Mouse (Mus musculus) layer of hippocampus, adult 11-12 months (tissue): ENCODE data around the gene Gucy2g.
"Not testable (repeated sequence)": the region's sequence is repeated elsewhere in the genome, so short reads cannot be mapped to it uniquely, and the experiment has no call there.

Source experiments
- DNase-seq: peaks from one replicate; pipeline ENCODE4 v3.0.0; 2022; ENCODE audit warnings: low spot score

Gucy2g gene

DNA sequence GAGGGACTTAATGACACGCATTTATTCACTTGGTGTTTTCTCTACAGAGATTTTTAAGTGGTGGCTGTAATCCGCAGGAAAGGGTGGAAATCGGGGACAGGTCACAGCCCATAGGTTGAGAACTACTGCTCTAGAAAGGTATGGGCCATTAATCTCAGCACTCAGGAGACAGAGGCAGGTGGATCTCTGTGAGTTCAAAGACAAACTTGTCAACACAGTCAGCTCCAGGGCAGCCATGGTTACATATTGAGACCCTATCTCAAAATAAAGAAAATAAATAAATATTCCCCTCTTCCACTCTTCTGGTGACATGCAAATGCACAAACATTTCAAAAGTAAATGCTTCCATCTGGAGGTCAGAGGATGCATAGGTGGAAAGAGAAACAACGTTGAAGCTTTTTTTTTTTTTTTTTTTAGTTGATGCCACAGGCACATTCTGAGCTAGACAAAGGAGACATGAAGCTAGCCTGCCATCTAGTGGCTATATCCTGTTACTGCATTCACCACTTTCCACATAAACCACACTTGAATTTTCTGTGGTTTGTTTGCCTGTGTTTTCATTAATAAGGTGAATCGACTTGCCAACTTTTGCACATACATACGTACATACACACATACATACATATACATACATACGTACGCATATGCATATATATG, 34.4 kb downstream of the Gucy2g start:
- DNase-seq = peak; percentile 72

DNA sequence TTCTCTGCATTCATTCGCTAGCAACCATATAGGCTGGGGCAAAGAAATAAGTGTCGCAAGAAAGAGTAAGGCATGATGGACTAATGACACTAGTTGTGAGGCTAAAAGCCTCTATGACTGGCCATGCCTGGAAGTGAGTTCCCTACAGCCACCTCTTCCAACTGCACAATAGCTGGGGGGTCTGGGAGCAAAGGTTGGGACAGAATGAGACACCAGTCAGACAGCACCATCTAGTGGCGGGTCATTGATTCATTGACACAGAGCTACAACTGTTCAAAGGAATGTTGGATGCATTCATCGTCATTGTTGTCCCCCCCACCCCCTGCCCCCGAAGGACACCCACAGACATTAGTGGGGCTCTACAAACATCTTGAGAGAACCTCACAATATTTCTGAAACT, 42.7 kb downstream of the Gucy2g start:
- peak; percentile 76 for DNase-seq

DNA sequence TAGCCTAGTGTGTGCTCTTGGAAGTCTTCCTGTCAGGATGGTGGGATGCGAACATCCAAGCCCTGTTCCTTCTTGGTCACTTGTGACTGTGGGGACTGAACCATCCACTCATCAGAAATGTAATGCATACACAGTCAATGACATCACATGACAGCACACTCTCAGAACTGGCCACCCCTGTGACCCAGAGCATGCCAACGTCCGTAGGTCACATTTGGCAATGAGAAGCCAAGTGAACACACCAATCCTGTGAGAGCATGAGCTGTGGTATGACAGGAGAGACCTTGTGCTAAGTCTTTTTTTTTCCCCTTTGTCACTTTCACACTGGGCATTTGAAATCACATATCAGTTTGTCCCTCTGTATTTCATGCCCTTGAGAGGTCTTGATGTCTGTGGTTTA, 45.5 kb downstream of the Gucy2g start:
- DNase-seq = no peak

DNA sequence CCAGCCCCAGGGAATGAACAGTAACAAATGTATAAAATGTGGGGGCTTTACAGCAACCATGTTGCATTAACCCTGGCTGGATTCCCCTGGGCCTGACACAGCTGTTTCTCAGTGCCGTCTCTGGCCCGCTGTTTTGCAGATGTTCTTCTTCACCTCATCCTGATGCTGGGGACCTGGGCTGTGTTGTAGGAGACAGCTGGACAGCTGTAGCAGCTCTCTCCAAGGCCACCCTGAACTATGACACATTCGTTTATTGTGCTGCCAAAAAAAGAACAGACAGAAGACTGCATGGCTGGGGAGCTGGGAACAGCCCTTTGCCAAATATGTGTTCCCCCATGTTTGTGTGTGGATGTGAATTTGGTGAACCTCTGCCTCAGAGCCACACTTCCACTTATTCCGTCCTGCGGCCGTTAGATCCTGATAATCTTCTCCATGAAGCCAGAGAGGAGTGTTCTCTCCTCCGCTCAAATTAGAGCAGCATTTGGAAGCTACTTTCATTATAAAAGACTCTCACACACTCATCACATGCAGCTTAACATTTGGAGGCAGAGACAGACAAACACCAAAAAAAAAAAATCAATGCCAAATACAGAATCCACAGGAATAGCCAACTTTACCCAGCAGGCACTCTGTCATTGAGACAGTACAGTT, 46.4 kb downstream of the Gucy2g start:
- no peak for DNase-seq

DNA sequence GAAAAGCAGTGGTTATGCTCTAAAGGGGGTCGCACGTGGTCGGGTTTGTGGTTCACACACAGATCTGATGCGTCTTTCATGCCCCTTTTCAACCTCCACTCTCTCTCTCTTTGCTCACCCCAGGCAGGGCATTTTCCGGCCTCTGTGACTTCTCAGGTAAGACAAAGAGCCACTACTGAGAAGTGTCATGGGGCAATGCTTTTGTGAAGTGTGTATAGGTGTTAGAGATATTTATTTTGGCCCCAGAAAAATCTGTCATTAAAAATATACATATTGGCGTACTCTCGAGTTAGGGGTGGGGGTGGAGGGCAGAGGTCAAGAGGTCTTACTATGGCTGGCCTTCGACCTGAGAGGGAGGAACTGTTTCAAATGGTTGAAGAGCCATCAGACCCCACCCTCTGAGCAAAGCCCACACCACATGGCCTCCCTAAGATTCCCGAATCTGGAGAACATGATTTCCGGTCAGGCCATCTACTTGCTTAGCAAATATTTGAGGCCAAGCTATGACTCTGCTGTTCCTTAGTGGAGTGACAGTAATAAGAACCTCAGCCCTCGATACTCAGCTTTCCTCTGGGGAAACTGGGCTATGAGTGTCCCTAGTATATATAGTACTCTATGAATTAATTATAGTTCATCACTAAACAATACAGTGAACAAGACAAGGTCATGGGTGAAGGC, 47.2 kb downstream of the Gucy2g start:
- DNase-seq = no peak

DNA sequence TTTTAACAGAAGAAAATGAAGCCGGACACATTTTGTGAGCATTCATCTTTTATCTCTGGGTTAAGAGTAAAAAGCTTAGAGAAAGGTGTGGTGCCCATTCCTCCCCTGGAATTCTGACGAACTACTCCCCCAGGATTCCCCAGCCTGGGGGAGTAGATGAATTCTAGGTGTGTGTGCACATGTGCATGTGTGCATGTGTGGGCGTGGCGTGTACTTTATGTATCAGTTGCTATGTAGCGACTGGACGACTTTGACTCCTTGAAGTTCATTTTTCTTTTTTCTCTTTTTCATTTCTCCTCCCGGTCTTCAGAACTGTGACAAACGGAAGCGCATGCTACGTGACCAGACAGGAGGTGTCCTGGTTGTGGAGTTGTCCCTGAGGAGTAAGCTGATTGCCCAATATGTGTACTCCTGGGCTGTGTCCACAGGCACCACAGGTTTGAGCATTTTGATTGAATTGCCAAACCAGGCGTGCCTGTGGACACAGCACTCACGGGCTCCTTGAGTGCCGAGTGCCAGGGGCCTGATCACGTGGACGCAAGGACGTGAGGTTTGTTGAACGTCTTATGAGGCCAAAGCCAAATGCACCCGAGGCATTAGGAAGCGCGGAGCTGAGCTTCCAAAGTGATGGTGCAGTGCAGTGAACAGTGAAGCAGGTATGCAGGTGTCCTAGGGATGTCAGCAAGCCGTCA, 48.6 kb downstream of the Gucy2g start:
- DNase-seq = no peak

DNA sequence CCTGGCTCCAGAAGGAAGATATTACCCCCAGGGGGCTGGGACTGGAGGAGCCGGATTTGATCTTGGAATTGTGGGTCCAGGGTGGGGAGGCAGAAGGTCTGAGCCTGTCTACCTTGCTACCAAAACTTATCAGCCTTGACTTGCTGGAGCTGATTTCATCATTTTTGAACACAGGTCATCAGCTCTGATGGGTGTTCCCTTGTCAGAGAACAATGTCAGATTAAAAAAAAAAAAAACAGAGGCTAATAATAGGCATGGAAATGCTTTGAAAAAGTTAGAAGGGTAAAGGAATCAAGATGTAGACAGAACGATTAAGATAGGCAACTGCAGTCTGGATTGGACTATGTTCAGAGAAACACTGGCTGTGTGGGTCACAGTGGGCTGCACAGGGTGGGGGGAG, 49.4 kb downstream of the Gucy2g start:
- DNase-seq = no peak

DNA sequence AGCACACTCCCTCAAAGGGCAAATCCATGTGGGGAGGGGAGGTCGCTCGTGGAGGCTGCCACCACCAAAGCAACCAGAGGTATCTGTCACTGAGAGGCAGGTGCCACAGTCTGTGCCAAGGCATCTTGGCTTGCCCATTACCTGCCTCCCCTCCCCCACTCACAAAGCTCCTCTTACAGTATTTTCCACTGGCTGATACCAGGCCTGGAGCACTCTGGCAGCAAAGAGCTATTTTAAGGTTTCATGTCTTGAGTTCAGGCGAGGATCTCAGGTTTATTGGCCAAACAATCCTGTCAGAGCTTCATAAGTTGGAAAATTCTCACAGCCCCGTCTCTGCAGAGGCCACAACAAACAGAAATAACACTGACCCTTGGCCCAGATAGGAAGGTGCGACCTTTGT, 51.0 kb downstream of the Gucy2g start:
- DNase-seq = no peak

DNA sequence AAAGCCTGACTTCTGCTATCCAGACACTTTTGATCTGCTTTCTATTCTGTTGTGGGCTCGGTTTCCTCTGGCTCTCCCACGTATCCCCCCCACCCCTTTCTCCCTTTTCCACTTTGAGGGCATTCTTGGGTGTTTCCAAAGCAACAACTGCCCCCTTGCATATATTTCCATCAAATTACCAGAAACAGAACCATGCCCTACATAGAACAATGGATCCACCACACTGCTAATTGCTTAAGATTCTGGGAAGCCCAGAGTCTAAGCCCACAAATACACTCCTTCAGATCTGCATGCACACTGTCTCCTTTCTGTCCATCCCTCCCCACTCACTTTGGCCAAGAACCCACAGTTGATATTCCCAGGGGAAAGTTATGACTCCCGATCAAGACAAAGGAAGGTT, 55.4 kb downstream of the Gucy2g start:
- DNase-seq = no peak

DNA sequence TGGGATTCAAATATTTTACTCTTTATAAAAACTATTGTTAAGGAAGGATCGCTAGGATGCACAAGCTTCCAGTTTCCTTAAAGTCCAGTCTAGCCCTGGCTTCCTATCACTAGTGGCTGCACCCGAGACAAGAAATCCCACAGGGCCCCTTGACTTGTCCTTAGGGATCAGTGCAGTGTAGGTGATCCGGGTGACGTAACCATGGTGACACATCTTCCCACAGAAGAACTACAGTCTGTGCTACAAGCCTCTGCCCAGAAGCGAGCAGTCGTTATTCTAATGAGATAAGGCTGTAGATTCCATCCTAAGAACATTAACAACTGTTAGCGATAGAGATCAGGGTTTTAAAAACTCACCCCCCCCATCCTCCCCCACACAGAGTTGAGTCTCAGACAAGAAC, 56.0 kb downstream of the Gucy2g start:
- no peak for DNase-seq

DNA sequence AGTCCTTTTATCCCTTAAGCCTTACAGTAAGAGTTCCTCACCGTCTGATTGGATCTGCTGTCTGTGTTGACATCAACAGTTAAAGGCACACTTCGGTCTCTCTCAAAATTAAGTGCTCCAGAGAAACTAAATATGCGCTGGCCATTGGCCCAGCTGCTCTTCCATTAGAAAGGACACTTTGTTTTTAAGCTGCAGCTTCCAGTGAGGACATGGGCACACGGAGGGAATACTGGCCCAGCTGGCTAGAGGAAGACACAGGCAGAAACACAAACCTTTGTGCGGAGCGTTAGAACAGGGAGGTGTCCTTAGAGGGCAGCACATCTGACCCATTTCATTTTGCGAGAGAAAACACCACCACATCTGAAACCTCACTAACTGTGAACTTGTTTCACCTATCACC, 56.6 kb downstream of the Gucy2g start:
- no peak for DNase-seq

DNA sequence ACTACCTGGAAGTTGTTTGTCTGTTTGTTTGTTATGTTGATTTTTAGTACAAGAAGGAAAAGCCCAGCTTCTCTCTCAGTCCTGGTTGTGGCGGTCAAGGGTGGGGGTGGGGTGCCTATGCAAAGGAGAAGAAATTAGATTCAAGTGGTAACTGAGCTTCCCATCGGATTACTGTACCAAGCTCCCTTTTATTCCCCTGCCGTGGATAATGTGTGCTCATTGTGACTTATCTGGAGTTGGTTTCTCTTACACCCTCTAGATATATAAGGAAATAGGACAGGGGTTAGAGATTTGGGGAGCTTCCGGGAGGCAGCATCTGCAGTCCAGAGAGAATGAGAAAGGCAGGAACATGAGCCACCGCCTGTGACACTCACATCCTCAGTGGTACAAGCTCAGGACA, 60.6 kb downstream of the Gucy2g start, which contains the start of gene Tectb:
Gene Tectb, plus strand, starts transcription at position 301 of the 400 bp plus-strand sequence.
- DNase-seq = no peak

DNA sequence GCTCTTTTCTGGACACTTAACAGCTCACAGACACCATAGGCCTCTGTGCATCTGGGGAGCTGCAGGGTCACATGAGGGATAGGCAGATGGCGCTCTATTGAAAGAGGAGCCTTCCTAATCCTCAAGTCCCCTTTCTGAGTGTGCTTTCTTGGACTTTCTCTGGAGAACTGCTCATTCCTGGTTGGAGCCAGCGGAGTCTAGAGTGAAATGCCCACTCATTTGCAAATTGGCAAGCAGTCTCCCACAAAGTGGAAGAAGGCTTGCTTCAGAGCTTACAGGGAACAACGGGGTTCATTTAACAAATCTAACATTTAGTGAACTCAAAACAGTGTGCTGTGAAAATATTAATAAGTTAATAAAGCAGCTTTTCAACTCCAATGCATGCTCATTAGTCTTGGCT, 63.9 kb downstream of the Gucy2g start:
- DNase-seq = peak; percentile 12

DNA sequence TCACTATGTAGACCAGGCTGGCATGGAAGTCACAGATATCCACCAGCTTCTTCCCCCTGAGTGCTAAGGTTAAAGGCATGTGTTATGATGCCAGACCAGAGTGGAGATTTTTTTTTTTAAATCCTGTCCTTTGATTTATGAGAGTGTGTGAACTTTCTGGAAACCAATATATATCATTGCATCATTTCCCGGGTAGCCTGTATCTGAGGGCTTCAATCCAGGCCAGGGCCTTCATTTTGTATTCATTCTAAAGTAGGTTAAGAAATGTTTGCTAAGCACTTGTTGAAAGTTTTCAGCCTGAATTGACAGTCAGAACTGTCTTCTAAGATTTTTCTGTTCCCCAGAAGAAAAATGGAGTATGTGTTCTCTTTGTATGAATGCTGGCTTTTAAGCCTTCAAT, 69.5 kb downstream of the Gucy2g start:
- no peak for DNase-seq

DNA sequence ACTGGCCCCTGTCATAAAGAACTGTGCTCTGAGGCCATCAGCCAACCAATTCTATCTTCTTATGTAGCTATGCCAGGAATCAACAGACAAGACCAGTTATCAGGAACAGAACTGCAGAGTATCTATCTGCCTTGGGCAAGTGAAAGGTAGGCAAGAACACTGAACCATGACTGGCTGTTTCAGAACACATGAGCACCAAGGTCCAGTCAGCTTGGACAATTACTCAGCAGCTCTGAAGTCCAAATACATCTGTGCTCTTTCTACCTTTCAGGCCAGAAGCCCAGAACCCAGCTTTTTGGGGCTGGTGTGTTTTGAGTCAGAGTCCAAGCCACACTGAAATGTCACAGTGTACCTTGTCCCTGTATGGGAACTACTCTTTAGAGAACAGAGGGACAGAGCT, 70.6 kb downstream of the Gucy2g start:
- no peak for DNase-seq

DNA sequence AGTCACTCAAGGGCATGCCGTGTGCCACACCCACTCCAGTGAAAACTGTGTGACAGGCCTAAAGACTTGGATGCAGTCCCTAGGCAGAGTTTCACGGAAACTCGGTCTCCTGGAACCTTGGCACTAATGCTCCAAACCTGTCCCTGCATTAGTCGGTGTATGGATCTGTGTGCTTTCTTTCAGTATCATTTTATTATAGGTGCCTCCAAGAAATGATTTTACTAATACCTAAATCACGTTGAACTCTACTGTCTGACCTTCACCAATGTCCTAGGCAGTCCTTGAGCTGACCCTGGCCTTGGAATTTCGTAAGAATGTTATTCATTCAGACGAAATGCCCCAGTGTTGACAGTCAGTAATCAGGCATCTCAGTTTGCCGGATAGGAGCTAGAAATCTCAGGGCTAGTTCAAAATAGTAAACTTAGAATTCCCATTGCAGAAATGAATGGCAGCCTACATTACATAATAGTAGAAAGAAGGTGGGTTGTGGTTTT, 71.8 kb downstream of the Gucy2g start:
- DNase-seq = not testable (repeated sequence)

DNA sequence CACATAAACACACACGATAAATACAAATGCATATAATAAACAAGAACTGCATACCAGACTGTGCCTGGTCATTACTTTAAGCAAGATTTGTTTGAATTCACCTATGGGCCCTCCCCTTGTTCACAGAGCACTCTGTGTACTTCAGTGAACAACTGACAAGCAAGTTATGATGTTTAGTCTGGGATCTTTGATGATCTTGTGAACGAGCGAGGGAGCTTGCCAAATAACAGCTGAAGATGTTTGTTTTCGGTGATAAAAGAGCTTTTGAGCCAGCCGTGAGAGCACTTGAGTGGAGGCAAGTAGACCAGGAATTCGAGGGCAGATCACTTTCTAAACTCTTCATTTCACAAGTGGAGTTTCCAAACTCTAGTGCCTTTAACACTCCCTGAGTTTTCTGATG, 72.7 kb downstream of the Gucy2g start:
- no peak for DNase-seq

DNA sequence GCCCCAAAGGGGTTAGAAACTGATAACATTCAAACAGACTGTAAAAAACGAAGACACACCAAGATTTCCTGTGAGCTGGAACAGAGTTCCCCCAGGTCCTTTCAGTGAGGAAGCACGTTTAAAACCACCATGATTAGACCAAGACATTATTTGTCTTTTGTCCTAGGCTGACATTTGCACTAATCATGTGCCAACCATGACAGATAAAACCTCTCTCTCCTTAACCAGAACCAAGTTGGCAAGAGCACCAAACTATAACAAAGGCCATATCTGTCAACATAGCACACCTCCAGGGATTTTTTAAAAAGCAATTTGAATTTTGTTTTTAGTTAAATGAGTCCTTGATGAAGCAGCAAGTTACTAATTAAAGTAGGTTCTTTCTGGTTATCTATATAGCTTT, 73.3 kb downstream of the Gucy2g start:
- DNase-seq = no peak

DNA sequence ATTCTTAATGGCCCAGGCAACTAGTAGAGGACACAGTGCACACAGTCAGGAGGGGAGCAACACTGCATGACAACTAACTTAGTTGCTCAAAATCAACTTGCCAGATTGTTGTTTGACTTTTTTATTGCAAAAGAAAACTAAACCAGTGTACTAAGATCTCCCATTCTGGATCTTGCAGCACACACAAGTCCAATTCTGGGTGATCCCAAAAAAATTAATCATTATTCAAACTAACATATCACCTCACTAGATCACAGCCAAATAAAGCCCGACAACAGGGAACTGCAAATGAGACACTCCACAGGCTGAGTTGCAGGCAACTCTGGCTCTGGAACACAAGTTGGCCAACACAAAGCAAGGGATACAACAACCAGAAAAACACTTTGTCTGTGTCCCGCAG, 74.3 kb downstream of the Gucy2g start:
- DNase-seq = no peak

DNA sequence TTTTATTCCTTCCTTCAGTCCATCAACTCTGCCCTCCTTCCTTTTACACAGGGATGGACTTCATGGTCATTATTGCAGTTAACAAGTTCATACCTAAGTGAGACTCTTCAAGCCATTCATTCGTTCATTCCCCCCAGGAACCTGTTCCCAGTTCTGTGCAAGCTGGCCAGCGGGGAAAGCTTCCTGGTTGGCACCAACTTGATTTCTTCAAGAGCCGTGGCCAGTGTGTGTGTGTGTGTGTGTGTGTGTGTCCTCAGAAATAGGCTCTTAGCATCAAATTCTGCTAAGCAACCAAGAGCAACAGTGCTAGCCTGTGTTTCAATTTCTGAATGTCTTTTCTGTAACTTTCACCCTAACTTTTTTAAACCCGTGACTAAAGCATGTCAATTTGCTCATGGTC, 75.1 kb downstream of the Gucy2g start:
- DNase-seq = no peak

DNA sequence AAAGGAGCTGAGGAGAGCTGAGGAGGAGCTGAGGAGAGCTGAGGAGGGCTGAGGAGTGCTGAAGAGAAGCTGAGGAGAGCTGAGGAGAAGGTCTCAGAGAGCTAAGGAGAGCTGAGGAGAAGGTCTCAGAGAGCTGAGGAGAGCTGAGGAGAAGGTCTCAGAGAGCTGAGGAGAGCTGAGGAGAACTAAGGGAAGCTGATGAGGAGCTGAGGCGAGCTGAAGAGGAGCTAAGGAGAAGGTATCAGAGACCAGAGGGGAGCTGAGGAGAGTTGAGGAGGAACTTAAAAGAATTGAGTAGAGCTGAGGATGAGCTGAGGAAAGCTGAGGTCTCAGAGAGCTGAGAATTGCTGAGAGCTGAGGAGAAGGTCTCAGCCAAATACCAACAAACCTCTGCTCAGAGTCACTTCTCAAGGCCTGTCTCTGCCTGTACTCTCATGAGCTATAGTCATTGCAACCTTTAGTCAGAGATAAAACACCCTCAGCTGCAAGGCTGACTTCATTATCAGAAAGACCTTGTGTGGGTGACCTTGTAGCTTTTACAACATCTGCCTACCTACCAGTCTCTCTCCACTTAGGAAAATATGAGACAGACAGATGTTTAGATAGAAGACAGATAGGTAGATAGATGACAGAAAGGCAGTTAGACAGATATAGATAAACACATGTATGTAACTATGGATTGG, 75.7 kb downstream of the Gucy2g start:
- no peak for DNase-seq

DNA sequence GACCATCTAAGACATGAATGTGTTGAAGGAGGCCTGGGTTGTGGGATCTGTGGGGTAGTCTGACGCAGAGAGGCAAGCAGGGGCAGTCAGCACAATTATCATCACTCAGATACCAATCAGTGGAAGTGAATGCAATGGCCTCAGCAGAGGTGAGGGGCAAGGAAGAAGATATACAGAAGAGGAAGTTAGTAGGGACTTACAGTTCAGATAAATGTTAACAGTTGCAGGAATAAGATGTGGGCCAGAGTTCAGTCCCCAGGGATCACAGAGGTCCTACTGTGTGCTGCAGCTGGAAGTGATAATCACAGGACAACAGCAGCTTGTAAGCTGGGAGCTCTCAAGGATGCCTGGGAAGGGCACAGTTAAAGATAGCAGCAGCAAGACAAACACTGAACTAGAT, 76.9 kb downstream of the Gucy2g start:
- no peak for DNase-seq
